Mouse (Mus musculus) B cell, adult 62 days (primary cell): ENCODE data around the gene Arhgap9. TPM values are rescaled to one million over a fixed set of nuclear protein-coding genes. Genes with fewer than 3 reads are reported as not detected.

Experiments
- total RNA-seq: library from RNA; stranded (reverse); gene quantifications from 4 replicates; pipeline ENCODE4 v1.2.4, GENCODE M21; 2023

The Arhgap9 gene
- total RNA-seq: 102 to 114 TPM (median 105 TPM) in 4 replicates

DNA sequence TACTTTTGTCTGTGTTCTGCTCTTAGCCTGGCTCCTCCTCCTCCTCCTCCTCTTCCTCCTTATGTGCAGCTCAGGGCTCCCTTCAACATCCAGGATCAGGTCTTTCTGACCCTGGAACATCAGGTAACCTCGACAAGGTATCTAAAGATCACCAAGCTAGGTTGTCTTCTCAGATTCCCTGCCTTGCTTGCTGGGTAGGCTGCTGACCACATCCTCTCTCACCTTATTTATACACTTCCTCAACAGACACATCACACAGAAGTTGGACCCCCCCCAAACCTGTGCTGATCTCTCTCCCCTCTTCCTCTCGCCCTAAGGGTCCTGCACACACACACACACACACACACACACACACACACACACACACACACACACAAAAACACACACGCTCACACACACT, at the start of gene Arhgap9:
Gene Arhgap9, plus strand, starts transcription at position 344 of the 400 bp plus-strand sequence.

DNA sequence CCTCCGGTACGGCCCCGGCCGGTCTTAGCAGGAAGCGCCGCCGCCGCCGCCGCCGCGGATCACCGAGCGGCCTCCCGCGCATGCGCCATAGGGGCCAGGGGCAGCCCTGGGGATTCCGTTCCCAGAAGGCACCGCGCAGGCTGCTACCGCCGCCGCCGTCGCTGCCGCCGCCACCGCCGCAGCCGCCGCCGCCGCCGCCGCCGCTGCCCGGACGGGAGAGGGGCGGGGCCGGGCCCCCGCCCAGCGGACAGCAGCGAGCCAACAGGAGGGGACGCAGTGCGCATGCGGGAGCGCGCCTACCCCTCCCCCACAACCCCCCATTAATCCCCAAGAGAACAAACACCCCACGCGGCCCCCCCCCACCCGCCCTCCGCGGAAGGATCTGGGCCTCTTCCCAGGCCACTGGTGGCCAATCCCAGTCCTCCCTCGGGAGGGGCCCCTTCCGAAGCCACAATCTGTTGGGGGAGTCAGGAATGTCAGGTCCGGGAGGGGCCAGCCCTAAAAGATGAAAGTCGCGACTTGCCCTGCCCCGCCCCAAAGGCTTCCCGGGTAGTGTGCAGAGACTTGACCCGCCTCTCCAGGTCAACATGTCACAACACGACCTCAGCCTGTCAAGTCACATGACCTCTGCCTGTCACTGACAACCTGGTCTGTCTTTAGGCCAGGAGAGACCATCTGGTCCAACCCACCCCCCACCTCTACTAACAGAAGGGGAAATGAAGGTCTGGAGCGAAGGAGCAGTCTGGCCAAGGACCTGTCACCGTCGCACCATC, 32.8 kb upstream of the Arhgap9 start, which contains the start of gene Mbd6:
Gene Mbd6, minus strand, starts transcription at position 219 of the 773 bp plus-strand sequence.

DNA sequence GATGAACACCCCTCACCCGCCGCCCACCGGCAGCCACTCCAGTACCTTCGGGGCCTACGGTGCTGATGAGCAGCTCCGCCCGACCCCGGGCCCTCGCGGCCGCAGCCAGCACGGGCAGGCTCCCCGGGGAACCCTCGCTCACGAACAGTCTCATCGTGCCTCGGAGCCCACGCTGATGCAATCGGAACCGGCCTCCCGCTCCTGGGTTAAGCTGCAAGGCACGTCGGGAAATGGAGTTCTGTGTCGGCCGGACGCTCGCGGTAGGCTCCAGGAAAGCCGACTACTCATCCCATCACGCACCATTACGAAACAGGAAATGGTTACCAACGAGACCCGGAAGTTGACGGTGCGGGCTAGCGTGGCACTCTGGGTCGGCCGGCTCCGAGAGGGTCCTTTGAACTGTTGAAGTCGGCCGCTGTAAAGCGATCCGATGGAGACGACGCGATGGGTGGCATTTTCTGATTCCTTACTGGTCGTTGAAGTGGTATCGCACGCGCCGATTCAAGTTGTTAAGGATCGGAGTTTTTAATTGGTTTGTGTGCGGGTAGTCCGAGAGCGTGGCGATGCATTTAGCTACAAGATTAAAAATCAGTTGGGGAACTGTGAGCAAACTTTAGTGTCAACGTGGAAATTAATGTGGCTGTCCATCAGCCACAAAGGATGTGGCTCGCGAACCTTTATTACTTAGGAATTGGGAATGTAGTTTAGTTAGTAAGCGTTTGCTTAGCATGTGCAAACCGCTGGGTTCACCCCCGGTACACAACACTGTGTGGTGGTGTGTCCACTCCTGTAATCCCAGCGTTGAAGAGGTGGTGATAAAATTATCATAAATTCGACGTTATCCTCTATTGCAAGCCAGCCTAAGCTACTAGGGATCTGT, 10.0 kb upstream of the Arhgap9 start, which contains the start of gene Mars:
Gene Mars, minus strand, starts transcription at position 311 of the 880 bp plus-strand sequence.

DNA sequence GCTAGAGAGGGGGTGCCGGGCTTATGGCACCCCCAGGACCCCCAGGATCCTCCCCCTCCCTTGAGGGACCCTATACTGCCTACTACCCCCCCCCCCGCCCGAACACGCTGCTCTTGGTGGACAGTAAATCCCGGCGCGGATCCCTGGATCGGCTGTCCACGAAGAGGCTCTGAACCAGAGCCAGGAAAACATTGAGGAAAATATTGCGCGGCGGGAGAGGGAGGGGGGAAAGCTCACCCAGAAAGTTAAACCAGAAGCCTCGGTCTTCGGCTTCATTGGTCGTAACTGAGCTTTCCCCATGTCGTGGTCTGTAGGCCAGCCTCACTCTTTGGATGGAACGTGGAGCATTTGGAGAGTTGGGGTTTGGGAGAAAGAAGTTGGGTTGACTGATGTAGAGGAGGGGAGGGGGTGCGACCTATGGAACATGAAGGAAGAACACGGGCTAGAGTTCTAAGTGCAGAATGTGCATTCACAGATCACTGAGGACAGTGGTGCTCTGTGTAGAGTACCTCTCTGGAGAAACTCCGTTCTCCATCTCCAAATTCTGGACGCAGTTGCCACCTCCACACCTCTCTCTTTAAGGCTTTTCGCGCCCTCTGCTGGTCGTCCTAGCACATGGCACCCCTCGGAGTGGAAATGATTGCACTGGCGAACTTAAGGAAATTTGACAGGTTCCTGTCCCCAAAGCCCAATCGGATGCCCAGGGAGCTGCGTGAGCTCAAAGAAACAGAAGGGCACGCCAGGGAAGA, 20.3 kb downstream of the Arhgap9 start, which contains the start of gene Gli1:
Gene Gli1, minus strand, starts transcription at position 84 of the 749 bp plus-strand sequence.

DNA sequence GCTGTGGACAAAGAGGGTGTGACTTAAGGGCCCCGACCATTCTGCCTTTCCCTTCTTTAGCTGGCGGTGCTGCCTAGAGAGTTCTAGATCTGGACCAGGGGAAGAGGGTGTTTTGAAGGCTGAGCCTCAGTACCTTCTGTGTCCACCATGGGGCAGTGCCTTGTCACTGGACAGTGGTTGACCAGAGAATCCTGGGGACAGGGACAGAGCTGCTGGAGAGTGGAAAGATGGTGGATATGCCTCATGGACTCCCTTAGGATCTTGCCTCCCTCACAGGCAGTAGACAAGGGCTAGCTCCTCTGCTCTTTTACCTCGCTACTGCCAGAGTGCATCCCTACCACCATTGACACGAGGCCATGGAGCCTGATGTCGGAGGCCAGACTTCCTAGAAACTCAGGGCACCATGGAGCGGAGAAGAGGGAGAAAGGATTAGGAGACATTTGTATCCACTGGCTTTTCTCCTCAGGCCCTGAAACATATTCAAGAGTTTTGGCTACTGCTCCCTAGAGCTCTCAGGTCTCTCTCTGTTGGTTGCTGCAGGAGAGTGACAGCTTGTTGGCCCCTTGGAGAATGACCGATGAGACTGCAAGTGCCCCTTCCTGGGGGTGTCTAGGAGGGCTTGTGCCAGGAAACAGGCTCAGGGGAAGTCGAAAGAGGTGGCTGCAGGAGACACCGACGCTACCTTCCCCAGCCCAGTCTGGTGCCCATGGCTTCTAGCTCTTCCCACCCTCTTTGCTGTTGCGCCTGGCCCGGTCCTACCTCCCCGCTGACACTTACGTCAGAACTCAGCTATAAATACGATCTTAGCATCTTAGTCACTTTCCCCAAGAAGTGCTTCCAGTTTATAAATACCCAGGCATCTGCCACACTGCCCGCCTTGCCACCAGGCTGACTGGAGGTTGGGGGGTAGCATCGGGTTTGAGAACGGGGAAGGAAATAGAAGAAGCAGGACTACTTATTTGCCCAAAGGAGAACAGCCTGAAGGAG, 32.4 kb downstream of the Arhgap9 start, which contains the start of gene Inhbe:
Gene Inhbe, minus strand, starts transcription at position 503 of the 987 bp plus-strand sequence.

DNA sequence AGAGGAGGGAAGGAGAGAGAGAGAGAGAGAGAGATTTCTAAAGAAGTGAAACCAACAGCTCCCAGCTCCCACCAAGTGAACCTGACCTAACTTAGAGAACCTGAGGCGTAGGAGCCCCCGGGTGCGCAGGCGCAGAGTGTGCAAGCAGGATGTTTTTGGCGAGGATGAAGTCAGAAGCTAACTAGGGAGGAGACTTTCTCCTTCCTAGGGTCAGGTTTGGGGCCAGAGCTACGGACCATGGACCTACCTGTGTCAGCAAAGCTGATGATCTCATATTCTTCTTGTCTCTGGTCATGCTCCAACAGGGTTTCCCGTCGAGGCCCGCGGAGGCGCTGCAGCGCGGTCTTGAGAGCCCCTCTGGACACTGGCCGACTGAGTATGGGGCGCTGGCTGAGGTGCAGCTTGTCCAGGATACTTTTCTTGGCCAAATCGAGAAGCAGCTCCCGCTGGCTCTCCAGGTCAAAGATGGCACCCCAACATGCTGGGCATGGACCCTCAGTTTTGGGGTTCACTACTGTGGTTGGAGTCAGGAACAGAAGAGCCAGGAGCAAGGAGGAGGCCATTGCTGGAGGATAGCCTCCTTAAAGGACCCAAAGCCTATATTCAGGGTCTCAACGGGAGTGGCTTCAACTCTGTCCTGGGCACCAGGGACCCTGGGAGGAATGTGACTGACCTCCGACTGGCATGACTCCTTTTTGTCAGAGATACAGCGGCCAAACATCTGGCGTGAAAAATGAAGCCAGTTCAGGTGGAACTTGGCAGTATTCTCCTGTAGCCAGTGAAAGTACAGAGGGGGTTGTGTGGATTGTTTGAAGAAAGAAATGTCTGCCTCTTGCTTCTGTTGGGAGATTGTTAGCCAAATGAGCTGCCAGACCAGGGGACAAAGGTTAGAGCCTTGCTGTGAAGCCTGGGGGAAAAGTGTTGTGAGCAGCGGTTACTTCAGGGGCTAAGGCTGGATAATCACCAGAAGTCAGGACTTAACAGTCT, 48.4 kb downstream of the Arhgap9 start, which contains the start of gene Inhbc:
Gene Inhbc, minus strand, starts transcription at position 598 of the 987 bp plus-strand sequence.

Other genes with a start within 250 kb of the Arhgap9 start
- 97.5 to 109 TPM (median 105 TPM) in 4 replicates for gene Agap2, start 246.7 kb upstream of the Arhgap9 start, total RNA-seq
- gene Os9, start 200.8 kb upstream of the Arhgap9 start, total RNA-seq: 80.1 to 89.5 TPM (median 81.2 TPM) in 4 replicates
- 467 to 503 TPM (median 480 TPM) in 4 replicates for gene B4galnt1, start 156.7 kb upstream of the Arhgap9 start, total RNA-seq
- not detected in 4 replicates for gene Slc26a10, start 141.3 kb upstream of the Arhgap9 start, total RNA-seq
- 0.33 TPM in 1 of 4 replicates, not detected in the others for gene Arhgef25, start 131.9 kb upstream of the Arhgap9 start, total RNA-seq
- gene Dtx3, start 126.2 kb upstream of the Arhgap9 start, total RNA-seq: 63.9 to 74.8 TPM (median 72.1 TPM) in 4 replicates
- 61.9 to 65.3 TPM (median 63.0 TPM) in 4 replicates for gene Pip4k2c, start 110.4 kb upstream of the Arhgap9 start, total RNA-seq
- gene Kif5a, start 58.6 kb upstream of the Arhgap9 start, total RNA-seq: 0.33 to 0.85 TPM (median 0.48 TPM) in 4 replicates
- gene Dctn2, start 55.6 kb upstream of the Arhgap9 start, total RNA-seq: 109 to 116 TPM (median 114 TPM) in 4 replicates
- gene Mbd6, start 32.9 kb upstream of the Arhgap9 start, total RNA-seq: 99.9 to 129 TPM (median 111 TPM) in 4 replicates
- 53.5 to 66.7 TPM (median 58.0 TPM) in 4 replicates for gene Mars, start 10.2 kb upstream of the Arhgap9 start, total RNA-seq
- not detected in 4 replicates for gene Gli1, start 20.0 kb downstream of the Arhgap9 start, total RNA-seq
- not detected in 4 replicates for gene Inhbe, start 32.4 kb downstream of the Arhgap9 start, total RNA-seq
- gene Inhbc, start 48.5 kb downstream of the Arhgap9 start, total RNA-seq: not detected in 4 replicates
- gene R3hdm2, start 58.4 kb downstream of the Arhgap9 start, total RNA-seq: 107 to 131 TPM (median 121 TPM) in 4 replicates
- gene Stac3, start 179.7 kb downstream of the Arhgap9 start, total RNA-seq: 6.9 to 12.7 TPM (median 9.6 TPM) in 4 replicates
- not detected in 4 replicates for gene Ndufa4l2, start 193.0 kb downstream of the Arhgap9 start, total RNA-seq
- 49.9 to 65.4 TPM (median 64.7 TPM) in 4 replicates for gene Shmt2, start 200.5 kb downstream of the Arhgap9 start, total RNA-seq
- gene Nxph4, start 212.6 kb downstream of the Arhgap9 start, total RNA-seq: not detected in 4 replicates